8 mouse cellular contexts compared by ENCODE assay signal in the genomic region with DNA sequence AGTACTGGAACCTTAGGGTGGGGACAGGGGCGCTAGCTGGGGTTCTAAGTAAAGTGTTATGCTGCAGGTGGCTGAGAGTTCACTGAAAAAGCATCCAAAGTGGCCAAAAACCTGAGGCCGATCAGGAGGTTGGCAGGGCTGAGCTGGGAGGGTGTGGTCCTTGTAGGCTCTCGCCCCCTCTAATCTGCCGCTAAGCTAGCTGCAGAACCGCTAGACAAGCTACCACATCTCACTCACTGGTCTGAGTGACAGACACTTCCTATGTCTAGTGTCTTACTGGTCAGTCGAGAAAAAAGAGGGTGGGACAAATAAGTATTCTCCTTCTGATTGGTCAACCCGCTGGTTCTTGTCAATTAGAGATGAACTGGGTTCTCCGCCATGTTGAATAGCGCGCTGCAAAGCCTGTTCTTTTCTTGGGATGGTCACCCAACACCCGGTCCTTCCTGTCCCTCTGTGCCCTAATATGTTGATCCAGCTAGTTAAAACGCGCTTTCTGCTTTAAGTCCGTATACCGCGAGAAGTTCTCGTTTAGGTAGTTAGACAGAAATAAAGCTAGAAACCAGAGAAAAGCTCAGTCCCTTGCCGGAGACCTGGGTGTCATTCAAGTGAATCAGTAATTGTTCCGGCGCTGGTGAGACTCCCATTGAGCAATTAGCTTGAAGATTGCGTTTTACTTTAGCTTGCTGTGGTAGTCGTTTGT. TPM values are rescaled to one million over a fixed set of nuclear protein-coding genes. Genes with fewer than 3 reads are reported as not detected.
DNase-seq lines count a peak whose midpoint lies in the region; ATAC-seq and TF ChIP-seq lines count a peak whose summit lies in the region.

TSS of gene Fam161a (plus strand) at position 51 of the 700 bp plus-strand sequence.

- H3K9ac ChIP-seq in embryonic facial prominence, embryonic 11.5 days (replicated peaks; ENCODE audit: low read length): peak within 1 kb of the TSS; percentile 72
- H3K9ac ChIP-seq in intestine, postnatal 0 days (ENCODE audit: low read depth, low read length): peak within 1 kb of the TSS; percentile 61

- H3K27me3 ChIP-seq in embryonic facial prominence, embryonic 11.5 days (ENCODE audit: control insufficient read depth, insufficient read depth, low read length): no peaks in the 10 kb centered on the region
- no peaks in the 10 kb centered on the region for H3K27me3 ChIP-seq in intestine, postnatal 0 days (replicated peaks; ENCODE audit: control insufficient read depth, insufficient read depth, low read length)
- 0 out of 2 replicates have a peak, but pooled peaks cover 9% of the 10 kb centered on the region for H3K27me3 ChIP-seq in midbrain, embryonic 10.5 days (ENCODE audit: low read depth, poor library complexity, severe bottlenecking)

- DNase-seq in 3T3-L1 (ENCODE audit: low read depth, low spot score): peak; percentile 98
- DNase-seq in adrenal gland, postnatal 25 days: peak; percentile 55
- peak; percentile 92 for DNase-seq in embryonic facial prominence, embryonic 11.5 days (ENCODE audit: low spot score)
- DNase-seq in left cerebral cortex, postnatal 36 days (ENCODE audit: low spot score in 2 of 2): peak; percentile 66 to 75
- DNase-seq in midbrain, embryonic 10.5 days (ENCODE audit: low spot score): peak; percentile 76
- peak; percentile 75 to 86 for DNase-seq in right cerebral cortex, postnatal 36 days (ENCODE audit: low spot score in 2 of 2)

- peaks cover 5% of the 10 kb centered on the region for H3K36me3 ChIP-seq in embryonic facial prominence, embryonic 11.5 days (replicated peaks; ENCODE audit: control insufficient read depth, insufficient read depth, low read depth, low read length)
- peaks cover 11% of the 10 kb centered on the region for H3K36me3 ChIP-seq in intestine, postnatal 0 days (ENCODE audit: control insufficient read depth, insufficient read depth)
- peaks cover 28% of the 10 kb centered on the region for H3K36me3 ChIP-seq in midbrain, embryonic 10.5 days

- H3K27ac ChIP-seq in embryonic facial prominence, embryonic 11.5 days (replicated peaks; ENCODE audit: low read depth, low read length): peak within 1 kb of the TSS; percentile 70
- H3K27ac ChIP-seq in intestine, postnatal 0 days (ENCODE audit: low read depth, low read length): peak within 1 kb of the TSS; percentile 73
- peak within 1 kb of the TSS; percentile 90 for H3K27ac ChIP-seq in midbrain, embryonic 10.5 days (replicated peaks)

- peak within 1 kb of the TSS; percentile 55 for H3K4me3 ChIP-seq in embryonic facial prominence, embryonic 11.5 days (ENCODE audit: low read depth, low read length)
- peak within 1 kb of the TSS; percentile 66 for H3K4me3 ChIP-seq in intestine, postnatal 0 days (ENCODE audit: low read depth, low read length)
- peak within 1 kb of the TSS; percentile 69 for H3K4me3 ChIP-seq in midbrain, embryonic 10.5 days

- peak; percentile 93 for ATAC-seq in embryonic facial prominence, embryonic 11.5 days (replicated peaks; ENCODE audit: insufficient number of reproducible peaks, low FRiP score, low TSS enrichment, low read depth)
- peak; percentile 90 for ATAC-seq in granulocyte monocyte progenitor cell, adult 5-6 weeks (replicated peaks; ENCODE audit: poor library complexity, severe bottlenecking)
- peak; percentile 88 for ATAC-seq in intestine, postnatal 0 days

- H3K9me3 ChIP-seq in embryonic facial prominence, embryonic 11.5 days (replicated peaks; ENCODE audit: control insufficient read depth, low read length): no peaks in the 10 kb centered on the region
- H3K9me3 ChIP-seq in intestine, postnatal 0 days (ENCODE audit: control insufficient read depth): no peaks in the 10 kb centered on the region
- H3K9me3 ChIP-seq in midbrain, embryonic 10.5 days (replicated peaks): no peaks in the 10 kb centered on the region

- no peak for TF ChIP-seq CTCF in intestine, postnatal 0 days (IDR thresholded peaks at IDR 0.05; ENCODE audit: low read depth)

- intact Hi-C loops in left cerebral cortex, postnatal 36 days (cut with DNase I): loop anchor here (1.0 to 5.0 kb wide), 2 partner anchors 60 to 248 kb away; no protein-coding TSS in a partner anchor

- no peaks in the 10 kb centered on the region for H3K4me1 ChIP-seq in embryonic facial prominence, embryonic 11.5 days (ENCODE audit: control insufficient read depth, insufficient read depth, low read length)
- no peaks in the 10 kb centered on the region for H3K4me1 ChIP-seq in intestine, postnatal 0 days (replicated peaks; ENCODE audit: control insufficient read depth, insufficient read depth, low read length)
- H3K4me1 ChIP-seq in midbrain, embryonic 10.5 days: peaks cover 11% of the 10 kb centered on the region

- under 1% methylated on average over 22 of the region's 22 CpGs for WGBS in embryonic facial prominence, embryonic 11.5 days
- under 1% methylated on average over 22 of the region's 22 CpGs for WGBS in intestine, postnatal 0 days
- under 1% methylated on average over 22 of the region's 22 CpGs for WGBS in midbrain, embryonic 10.5 days

- peak within 1 kb of the TSS; percentile 81 for H3K4me2 ChIP-seq in embryonic facial prominence, embryonic 11.5 days (ENCODE audit: low read depth, low read length)
- peak within 1 kb of the TSS; percentile 79 for H3K4me2 ChIP-seq in intestine, postnatal 0 days (replicated peaks; ENCODE audit: low read depth)

RNA-seq across cellular contexts. Expression of gene Fam161a, which starts in this region (rescaled TPM):
- 18.6 and 22.4 TPM in 2 replicates for total RNA-seq in adrenal gland, postnatal 25 days (2021)
- 2.5 and 4.1 TPM in 2 replicates for polyA plus RNA-seq in embryonic facial prominence, embryonic 11.5 days (2014; fragmentation: Nextera tagmentation; extraction: Ambion mirVana)
- 2.4 and 3.6 TPM in 2 replicates for total RNA-seq in granulocyte monocyte progenitor cell, adult 5-6 weeks (2014; fragmentation: Nextera tagmentation)
- 1.3 and 1.7 TPM in 2 replicates for total RNA-seq in granulocyte monocyte progenitor cell, adult 5-6 weeks (2017)
- 1.9 and 2.8 TPM in 2 replicates for polyA plus RNA-seq in intestine, postnatal 0 days (2015; fragmentation: Nextera tagmentation; extraction: Ambion mirVana)
- total RNA-seq in left cerebral cortex, postnatal 36 days (2021): 1 to 10 TPM; 2.6 to 4.4 TPM
- polyA plus RNA-seq in midbrain, embryonic 10.5 days (2016; fragmentation: Nextera tagmentation; extraction: Ambion mirVana): 1.6 and 3.1 TPM in 2 replicates

Comparison
In these comparisons a context has a peak if more than half of its experiments do, and no peak if none do; other contexts are left out.
1. Peak in every context shown above with its lines: DNase-seq, ATAC-seq, H3K4me3 ChIP-seq and H3K27ac ChIP-seq.